Mouse (Mus musculus): Measurements from ENCODE around the gene Slc22a22.

Gene Slc22a22

DNA sequence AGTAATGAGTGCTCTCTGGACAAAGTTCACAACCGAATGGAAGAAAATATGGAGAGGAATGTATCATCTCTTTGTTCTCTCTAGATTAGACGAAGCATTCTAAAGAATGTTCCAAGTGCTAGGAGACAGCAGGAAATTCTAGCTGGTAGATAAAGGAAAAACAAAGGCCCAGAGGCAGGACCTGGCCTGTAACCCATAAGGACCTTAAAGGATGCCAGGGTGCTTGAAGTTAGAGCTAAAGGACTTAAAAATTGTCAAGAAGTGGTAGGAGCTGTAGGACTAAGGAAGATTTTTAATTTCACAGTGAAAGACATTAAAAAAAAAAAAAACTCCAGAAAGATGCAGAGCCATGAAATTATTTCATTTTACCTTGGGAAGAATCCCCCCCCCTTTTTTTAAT lies at the start of gene Slc22a22:
TSS of gene Slc22a22 (minus strand) at position 101 of the 400 bp plus-strand sequence.
- DNase-seq, result no peak

DNA sequence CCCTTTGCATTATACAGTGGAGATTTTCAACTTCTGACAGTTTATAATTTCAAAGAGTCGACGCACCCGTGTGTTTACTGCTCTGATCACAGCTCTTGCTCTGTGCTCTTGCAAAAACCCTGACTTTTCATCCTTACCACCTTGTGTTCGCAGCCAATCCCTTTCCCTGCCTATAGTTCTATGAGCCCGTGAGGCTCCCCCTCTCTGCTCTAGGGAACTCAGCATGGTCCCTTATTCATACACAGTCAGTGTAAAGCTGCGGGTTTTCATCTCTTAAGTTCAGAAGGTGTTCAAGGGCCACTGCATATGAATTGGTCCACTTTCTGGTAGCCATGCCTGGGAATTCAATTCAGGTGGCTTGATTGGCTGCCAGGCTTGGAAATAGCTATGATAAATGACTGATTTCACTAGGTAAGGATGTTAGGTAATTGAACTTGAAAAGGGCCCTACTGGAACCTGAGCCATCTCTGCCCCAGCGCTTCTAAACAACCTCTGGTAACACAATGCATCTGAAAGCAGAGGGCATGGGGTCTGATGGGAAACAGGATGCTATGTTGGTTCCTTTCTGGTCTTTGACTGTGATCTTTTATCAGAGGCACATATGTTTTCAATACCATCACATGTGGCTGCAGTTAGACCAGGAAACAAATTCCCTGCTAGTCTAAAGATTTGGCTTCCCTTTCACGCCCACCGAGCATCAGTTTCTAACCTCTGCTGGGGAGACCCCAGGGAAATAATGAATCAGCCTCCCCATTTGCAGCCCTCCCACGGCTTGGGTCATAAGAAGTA lies 46.3 kb upstream of the Slc22a22 start:
- DNase-seq, result no peak

DNA sequence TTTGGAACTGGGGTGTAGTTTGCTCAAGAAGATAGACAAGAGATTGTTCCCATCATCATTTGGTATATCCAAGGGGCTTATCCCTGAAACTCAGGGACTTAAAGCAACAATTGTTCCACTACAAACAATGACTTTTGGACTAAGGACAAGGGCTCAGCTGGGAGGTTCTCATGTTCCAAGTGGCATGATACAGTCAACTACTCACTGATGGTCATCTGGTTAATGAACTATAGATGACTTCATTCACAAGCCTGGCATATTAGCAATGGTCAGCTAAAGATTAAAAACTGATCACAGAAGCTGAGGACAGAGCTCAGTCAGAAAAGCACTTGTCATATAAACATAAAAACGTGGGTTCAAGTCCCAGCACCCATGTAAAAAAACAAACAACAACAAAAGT lies 44.7 kb upstream of the Slc22a22 start:
- no peak for DNase-seq

DNA sequence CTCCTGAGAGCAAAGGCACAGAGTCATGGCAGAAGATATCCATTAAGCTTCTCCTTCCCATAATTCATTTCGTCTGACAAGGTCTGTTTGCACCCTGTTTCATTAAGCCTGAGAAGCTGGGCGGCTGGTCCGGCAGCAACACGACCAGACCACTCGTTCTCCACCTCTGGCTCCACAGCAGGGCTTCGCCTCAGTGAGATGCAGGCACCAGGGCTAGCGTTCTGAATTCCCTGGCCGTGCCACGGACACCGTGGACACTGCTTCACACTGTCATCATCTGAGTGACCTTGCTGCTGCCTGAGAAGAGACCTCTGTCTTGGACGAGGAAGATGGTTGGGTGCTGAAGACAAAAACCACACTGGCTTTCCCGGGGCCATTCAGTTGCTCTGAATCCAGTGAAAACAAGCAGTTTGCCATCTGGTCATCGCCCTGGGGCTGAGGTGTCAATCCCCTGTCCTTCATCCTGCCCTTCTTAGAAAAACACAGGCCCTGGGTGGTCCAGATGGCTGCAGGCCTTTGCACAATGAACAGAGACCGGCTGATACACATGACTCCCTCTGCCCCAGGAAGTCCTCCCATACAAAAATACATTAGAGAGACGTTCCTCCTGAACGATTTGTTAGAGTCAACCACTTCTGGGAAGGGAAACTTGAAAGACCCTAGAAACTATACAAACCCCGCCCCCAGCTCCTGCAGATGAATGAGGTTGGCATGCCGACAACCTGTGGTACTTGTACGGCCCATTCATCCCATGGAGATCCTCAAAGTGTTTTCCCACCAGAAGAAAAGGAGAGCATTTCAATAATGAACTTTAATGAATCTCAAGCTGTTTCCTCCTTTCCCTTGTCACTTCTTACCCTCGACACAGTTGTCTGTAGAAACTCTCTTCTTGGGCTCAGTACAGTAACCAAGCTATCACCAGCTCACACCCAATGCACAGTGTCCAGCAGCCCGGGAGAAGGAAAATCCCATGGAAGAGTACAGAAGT lies 32.1 kb upstream of the Slc22a22 start:
- no peak for DNase-seq

DNA sequence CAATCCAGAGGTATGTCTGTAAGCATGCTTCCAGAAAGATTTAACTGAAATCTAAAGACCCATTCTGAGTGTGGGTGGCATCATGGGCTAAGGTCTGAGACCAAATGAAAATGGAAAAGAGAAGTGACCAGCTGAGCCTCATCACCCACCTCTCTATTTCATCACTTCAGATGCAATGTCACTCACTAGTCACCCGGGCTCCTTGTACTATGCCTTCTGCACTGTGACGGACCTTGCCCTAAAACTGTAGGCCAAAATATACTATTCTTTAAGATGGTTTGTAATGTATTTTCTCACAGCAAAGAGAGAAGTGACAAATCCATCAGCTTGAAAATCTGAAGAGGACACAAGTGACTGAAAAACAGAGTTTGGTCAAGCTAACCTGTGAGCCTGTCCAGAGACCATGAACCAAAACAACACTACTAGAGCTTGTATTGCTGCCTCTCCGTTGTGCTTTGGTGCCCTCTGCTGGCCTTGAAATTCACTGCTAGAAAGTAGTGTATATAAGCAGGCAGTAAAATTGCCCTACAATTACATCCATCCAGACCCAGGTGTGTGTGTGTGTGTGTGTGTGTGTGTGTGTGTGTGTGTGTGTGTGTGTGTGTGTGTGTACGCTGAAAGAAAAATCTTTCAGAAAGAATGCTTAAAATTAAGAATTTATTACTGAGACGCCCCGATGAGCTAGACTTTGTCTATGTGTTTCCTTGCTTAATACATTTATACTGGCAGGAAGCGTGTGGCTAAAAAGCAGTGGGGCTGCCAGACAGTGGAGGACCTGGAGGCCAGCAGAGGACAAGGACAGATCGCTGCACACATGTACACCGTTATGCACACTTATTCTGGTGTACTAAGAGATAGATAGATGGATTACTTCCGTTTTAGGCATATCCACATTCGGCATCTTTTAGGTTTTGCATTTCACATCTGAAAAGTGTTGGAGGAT lies 31.1 kb upstream of the Slc22a22 start:
- peak; percentile 5 to 6 for DNase-seq

DNA sequence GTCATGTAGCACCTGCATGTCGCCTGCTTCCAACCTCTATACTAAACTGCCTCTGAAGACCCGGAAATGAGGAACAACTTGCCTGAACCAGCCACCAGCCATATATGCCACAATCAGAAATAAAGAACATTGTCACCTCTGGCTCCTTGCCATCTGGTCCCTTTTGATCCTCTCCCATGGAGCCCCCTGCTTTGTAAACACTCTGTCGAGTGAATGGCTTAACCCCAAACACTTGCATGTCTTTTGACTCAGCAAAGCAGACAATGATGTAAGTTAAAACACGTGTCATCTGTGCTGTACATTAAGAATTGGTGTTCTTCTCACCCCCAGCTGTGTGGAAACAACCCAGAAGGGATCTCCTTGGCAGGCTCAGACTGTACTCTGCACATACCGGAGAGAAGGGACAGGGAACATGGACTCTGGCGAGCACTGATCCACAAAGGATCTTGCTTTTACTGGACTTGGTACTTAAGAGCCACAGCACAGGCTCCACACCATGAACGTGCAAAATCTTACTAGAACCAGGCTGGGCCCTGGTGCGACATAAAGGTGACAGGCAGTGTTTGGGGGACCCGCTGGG lies 26.8 kb upstream of the Slc22a22 start:
- DNase-seq, result no peak

DNA sequence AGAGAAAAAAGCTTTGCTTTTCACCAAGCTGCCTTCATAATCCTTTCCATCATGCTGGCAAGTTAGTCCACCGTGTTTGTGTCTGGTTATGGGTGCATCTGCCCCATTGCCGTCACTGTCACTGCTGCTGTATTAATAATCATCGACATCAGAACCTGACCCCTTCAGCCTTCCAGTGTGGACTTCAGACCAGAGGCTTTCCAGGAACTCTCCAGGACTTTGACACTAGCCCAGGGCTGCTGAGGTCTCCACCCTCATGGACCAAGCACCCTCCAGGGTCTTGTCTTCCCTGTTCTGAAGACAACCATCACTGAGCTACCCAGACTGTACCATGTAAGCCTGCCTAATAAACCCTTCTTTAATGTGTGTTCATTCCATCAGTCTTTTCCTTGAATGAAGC lies 26.2 kb upstream of the Slc22a22 start:
- DNase-seq, result no peak

DNA sequence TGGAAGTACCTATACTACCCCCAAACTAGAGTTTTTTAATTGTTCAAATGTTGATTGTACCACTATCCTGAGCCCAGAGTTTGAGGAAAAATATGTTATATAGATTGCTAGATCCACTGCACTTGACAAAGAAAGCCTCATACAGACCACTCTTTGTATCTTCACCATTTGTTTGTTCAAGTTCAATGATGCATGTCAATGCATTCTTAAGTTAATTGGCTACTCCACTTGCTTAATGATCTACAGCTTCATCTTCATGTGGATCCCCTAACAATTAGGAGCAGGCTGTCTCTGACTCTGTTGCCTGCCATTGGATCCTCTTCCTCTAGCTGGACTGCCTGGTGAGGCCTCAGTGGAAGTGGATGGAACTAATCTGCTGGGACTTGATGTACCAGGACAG lies 24.1 kb upstream of the Slc22a22 start:
- no peak for DNase-seq

DNA sequence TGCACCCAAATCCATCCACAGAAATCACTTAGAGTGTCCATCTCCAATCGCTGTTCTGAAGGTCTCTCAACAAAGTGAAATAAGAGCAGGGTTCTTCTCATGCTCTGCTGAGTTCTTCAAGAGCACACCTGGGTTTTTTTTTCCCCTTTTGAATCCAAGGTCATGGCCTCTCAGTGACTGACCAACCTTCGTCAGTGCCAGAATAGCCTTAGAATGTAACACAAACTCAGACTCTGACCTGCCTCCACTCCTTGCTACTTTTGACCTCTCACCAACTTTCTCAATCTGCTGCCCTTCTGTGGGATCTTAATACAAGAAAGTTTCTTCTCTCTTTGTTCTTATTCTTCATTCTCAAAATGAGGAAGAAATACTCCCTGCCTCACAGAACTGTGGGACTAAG lies 18.7 kb upstream of the Slc22a22 start:
- no peak for DNase-seq

DNA sequence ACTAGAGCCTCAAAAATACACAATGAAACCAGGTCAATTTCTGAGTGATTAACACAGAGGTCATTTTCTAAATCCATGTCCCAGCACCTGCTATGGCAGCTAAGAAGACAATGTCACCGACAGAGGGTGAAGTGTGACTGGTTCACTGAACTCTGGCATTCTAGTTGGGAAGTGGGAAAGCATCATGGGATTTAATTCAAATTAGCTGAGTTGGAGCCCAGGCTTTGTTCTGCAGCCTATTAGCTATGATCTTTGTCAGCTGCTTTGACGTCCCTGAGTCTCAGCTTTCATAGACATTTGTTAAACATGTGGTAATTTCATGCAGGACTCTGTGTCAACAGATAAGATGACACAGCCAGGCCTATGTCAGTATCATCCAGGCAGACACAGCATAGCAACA lies 5.1 kb upstream of the Slc22a22 start:
- no peak for DNase-seq

DNA sequence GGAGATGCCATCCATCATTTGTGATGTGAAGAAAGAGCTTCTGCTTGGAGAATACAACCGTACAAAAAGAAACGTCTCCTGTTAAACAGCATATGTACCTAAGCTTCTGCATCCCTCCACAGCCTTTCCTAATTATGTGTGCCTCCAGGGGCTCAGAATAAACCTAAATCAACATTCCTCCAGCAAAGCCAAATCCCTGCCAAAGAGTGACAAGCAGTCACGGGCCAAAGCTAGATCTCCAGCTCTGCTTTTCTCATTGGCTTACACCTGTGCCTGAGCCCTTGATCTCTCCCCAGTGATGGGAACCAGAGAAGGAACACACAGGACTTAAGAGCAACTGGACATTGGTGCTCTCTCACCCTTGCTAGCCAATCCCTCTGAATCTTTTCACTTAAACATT lies 5.8 kb downstream of the Slc22a22 start:
- no peak for DNase-seq

DNA sequence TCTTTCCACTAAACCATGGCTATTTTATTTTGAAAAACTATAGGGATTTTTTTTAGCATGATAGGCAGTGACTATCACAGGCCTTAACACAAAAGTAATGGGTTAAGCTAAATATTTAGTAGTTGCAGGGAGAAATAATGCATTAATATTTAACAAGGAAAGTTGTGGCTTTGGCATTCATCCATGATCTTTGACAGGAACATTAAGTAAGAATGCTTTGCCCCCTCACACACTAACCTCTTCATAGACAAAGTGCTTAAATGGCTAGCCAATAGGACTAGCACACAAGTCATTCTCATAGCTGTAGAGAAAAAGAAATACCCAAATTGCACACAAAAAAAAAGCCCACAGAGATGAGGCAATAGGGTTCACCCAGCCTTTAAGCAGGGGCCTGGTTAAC lies 11.4 kb downstream of the Slc22a22 start:
- no peak for DNase-seq

DNA sequence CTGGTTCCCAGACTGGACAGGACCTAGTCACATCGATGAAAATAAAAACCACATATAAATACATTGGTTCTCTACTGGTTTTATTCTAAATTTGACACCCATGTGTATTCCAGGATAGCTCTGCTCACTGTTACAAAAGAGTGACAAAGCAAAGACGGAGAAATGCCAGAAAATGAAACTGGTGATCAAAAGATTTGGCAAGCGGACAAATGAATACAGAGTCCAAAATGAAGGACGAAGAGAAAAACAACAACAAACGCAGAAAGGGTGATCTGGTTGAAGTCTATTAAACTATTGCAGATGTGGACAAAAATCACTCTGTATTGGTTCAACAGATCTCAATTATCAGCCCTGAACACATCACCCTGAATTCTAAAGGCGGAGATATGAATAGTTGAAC lies 12.4 kb downstream of the Slc22a22 start:
- DNase-seq, result no peak

DNA sequence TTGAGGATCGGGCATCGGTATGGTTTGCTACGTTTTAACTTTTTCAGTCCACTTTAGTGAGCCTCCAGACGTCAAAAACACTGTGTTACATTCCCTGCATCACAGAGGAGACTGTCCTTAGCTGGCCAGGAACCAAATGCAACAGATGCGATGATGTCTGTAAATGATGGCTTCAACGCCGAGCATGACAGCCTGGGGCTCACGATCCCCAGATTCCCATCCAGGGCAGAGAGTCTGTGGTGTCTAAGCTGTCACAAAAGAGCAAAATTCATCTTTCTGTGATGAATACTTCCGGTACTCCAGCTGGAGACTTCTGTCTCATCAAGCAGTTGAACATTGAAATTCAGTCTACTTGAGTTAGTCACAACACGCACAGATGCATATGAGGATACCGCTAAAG lies 13.4 kb downstream of the Slc22a22 start:
- DNase-seq, result no peak

DNA sequence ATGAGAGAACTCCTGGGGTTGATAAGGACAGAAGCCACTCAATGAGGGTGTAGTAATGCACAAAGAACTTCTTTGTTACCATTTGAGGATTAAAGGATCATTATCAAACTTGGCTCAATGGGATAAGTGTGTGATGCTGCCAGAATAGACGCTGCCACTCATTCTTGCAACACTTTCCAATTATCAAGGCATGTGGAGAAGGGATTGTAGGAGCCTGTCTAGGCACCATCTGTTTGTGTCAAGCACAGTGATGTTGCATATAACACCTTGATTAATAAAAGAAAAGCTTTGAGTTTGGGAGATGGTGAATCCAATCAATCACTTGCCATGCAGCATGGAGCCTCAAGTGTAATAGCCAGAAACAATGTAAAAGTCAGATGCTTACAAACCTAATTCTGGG lies 16.1 kb downstream of the Slc22a22 start:
- no peak for DNase-seq

DNA sequence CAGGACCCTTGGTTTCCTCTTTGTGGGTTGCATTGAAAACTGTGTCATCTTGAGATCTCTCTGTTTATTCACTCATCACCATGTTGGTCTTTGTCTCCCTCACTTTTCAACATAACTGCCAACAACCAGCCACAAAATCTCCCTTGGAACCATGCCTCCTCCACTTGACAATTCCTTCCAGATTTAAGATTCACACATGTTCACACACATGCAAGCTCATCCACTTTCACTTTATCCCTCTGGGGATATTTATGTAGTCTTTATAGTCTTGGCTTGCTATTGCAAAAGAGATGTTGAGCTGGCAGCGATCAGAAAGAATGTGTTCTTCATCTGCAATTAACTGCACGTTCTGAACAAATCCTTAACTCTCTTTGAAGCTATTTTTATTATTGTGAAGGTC lies 20.1 kb downstream of the Slc22a22 start:
- DNase-seq, result no peak

DNA sequence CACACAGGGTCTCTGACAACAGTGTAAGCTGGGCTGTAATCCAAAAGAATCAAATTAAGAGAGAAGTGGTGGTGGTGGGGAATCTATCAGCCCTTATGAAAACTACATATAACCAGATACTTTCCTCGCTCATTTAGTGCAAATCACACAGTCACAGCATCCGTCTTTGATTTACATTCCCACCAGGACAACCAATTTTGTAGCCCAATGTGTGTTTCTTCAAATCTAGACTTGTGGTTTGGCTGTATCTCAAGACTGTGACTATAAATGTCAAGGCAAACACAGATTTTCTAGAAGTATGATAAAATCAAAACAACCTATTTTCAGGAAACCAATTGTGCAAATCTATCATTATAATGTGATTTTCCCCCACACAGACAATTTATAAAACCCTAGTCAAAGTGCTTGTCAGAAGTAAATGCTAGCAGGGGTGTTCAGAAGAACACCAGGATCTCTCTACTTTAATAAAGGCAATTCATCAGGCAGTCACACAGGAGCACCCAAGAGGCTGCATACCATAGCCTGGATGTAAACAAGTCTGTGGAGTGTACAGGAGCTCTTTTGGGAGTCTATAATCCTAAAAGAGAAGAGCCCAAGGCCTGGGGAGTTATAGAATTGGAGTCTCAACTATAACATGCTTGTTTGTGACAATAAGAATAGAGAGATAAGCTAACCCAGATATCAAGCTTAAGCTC lies 42.6 kb downstream of the Slc22a22 start:
- DNase-seq, result no peak

DNA sequence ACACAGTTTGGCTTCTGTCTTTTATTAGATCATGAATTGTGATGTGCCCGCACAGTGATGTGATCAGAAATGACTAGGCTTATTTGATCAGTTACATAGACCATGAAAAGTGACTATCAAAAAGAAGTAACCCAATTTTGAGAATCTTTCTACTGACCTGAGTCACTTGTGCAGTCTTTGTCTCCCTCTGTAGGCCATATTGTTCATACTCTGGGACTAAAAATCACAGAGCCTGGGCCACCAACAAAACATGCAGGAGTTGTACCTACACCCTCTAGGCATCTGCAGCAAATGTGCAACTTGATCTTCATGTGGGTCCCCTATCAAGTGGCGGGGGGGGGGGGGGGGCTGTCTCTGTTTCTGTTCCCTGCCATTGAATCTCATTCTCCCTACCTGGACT lies 68.9 kb downstream of the Slc22a22 start:
- no peak for DNase-seq

DNA sequence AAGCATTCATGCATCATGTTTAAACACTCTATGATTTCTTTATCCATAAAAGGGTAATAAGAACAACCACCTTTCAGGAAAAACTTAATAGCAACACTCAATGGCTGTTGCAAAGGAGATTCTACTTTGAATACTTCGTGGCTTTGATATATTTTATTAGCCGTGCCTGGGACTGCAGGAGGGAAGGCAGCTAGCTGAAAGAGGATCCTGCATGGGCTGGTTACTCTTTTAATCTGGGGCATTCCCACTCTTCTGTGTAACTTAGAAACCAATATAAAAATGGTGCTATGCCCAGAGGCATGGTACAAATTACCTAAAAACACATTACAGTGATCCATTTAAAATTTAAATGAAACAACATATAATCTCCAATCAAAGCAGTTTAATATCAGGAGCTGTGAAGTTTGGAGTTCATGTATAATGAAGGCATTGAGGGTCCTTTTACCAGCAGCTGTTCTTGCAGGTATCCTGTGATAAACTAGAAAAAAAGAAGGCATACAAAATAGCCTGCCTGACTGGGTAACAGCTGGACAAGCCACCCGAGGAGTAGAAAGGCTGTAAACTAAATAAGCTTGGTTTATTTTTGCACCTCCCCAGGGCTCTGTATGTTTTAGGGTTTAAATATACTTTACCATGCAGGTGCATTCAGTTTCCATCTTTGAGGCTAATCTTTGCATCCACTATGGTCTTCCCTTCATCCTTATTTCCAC lies 78.8 kb downstream of the Slc22a22 start:
- no peak for DNase-seq

DNA sequence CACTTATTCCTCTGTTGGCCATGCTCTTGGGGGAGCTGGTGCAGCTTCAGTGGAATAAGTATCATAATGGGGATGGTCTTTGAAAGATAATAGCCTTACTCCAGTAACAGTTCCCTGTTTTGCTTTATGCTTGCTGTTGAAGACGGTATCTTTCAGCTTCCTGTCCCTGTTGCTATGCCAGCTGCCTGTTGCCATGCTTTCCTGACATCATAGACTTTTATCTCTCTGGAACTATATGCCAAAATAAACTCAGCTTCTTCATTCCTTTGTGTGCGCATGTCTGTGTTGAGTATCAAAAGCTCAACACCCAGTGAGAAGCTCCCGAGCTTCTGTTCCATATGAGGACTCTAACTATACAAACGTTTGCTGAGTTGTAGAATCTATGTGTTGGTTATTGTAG lies 83.4 kb downstream of the Slc22a22 start:
- no peak for DNase-seq

DNA sequence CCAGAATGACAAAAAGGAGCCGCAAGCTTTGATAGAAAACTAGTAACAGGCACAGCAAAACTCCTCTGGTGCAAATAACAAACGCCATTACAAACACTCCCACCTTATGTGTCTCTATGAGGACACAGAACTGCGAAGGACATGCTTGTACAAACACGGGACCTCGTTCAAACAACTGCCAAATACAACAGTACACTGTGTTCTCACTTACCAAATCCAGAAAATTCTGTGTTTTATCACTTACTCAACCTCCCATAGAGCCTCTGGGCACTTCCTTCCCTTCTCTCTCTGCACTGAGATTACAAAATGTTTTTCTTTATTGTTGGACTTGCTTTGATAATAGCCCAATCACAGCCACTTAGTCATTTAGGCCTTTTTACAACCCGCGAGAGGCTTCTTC lies 97.0 kb downstream of the Slc22a22 start:
- no peak for DNase-seq

Measured in thymus, adult 18-20 months (tissue).